Mouse (Mus musculus): ENCODE results near the gene Atxn3.

DNA sequence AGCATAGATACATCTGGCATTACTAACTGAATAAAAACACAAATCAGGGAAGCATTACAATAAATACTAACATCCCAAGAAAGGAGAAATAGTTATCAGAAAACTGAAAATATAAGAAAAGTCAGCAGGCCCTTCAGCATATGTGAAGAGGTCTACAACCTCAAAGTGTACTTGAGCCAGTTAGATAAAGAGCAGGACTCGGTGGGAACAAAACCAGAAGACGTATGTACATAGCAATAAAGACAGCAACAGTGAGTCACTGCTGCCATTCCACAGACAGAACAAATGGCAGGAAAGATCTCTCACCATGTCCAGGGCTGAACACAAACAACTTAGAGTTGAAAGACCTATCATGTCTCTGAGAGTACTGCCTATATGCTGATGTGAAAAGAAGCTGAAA, 69.7 kb downstream of the Atxn3 start:
- TF ChIP-seq ZNF384 (IDR thresholded peaks at IDR 0.05; ENCODE audit: low read depth, low read length) (no peak), MAFK (IDR thresholded peaks at IDR 0.05; ENCODE audit: insufficient read depth, low read depth, low read length) (no peak), ZC3H11A (IDR thresholded peaks at IDR 0.05; ENCODE audit: borderline replicate concordance, low read depth, low read length) (no peak), HCFC1 (IDR thresholded peaks at IDR 0.05; ENCODE audit: borderline replicate concordance, insufficient read depth, low read length) (no peak), CHD2 (IDR thresholded peaks at IDR 0.05; ENCODE audit: low read depth, low read length) (no peak)
